Mouse (Mus musculus) forebrain, embryonic 11.5 days (tissue): ENCODE measurements at regions not wholly inside any gene's neighbourhood (a gene's known extent, or its start where the extent isn't known, plus 50 kb on each side); places are given as distances from the start of the nearest gene placed in this dataset.

Experiments
- ATAC-seq: fragments of 200-750 bp; cut with Nextera tagmentation; replicated peaks from 2 replicates; pipeline ENCODE4 v1.8.0; 2017; ENCODE audit warnings: moderate TSS enrichment; ENCODE audit not compliant: low FRiP score
- DNase-seq: peaks from one replicate; pipeline ENCODE4 v3.0.0-alpha.2; 2017; ENCODE audit warnings: low spot score
- H3K27ac ChIP-seq: fragments of 300-500 bp; sonication (generic); 2 replicates; pipeline ENCODE4 v1.5.1; 2014; ENCODE audit warnings: low read depth, low read length
- H3K27me3 ChIP-seq: fragments of 300-500 bp; sonication (generic); 2 replicates; pipeline ENCODE4 v1.6.1; 2014; ENCODE audit warnings: mild to moderate bottlenecking, low read length, mixed read lengths; ENCODE audit not compliant: control insufficient read depth, insufficient read depth
- H3K36me3 ChIP-seq: fragments of 300-500 bp; sonication (generic); 2 replicates; pipeline ENCODE4 v1.6.1; 2014; ENCODE audit warnings: mild to moderate bottlenecking, low read length, moderate library complexity, mixed read lengths; ENCODE audit not compliant: control insufficient read depth, insufficient read depth
- H3K4me1 ChIP-seq: fragments of 300-500 bp; sonication (generic); replicated peaks from 2 replicates; pipeline ENCODE4 v1.6.1; 2014; ENCODE audit warnings: low read length, mixed read lengths; ENCODE audit not compliant: control insufficient read depth, insufficient read depth
- H3K4me2 ChIP-seq: fragments of 300-500 bp; sonication (generic); 2 replicates; pipeline ENCODE4 v1.6.1; 2014; ENCODE audit warnings: low read depth, mild to moderate bottlenecking, low read length, moderate library complexity, mixed read lengths; ENCODE audit not compliant: severe bottlenecking
- H3K4me3 ChIP-seq: fragments of 300-500 bp; sonication (generic); 2 replicates; pipeline ENCODE4 v1.5.1; 2014; ENCODE audit warnings: low read depth, low read length
- H3K9ac ChIP-seq: fragments of 300-500 bp; sonication (generic); 2 replicates; pipeline ENCODE4 v1.6.1; 2014; ENCODE audit warnings: low read length
- H3K9me3 ChIP-seq: fragments of 300-500 bp; sonication (generic); 2 replicates; pipeline ENCODE4 v1.6.1; 2016; ENCODE audit warnings: low read length, mixed read lengths; ENCODE audit not compliant: control insufficient read depth
- WGBS: fragments of 180-500 bp; shearing (Covaris S2); extraction: QIAGEN DNeasy Blood & Tissue Kit; methylation state at CpG from one replicate; pipeline ENCODE4 v1.1.7; 2014; 5-methylcytosine and 5-hydroxymethylcytosine counted together

- no peak overlapping the region for H3K4me3 ChIP-seq
- H3K4me1 ChIP-seq, result no peaks in the 10 kb centered on the region
- ATAC-seq (no peak), DNase-seq (no peak)
- H3K27ac ChIP-seq, result no peak overlapping the region
- H3K4me2 ChIP-seq, result no peak overlapping the region
- no peak overlapping the region for H3K9ac ChIP-seq
- H3K36me3 ChIP-seq, result no peaks in the 10 kb centered on the region
- H3K27me3 ChIP-seq, result no peaks in the 10 kb centered on the region
- WGBS, result 78% methylated on average over 4 of the region's 4 CpGs
- H3K9me3 ChIP-seq, result no peaks in the 10 kb centered on the region
Measured at GRCm38 (mm10) chr10:51328772-51329171, 151.6 kb upstream of the Gm49339 start.

DNA sequence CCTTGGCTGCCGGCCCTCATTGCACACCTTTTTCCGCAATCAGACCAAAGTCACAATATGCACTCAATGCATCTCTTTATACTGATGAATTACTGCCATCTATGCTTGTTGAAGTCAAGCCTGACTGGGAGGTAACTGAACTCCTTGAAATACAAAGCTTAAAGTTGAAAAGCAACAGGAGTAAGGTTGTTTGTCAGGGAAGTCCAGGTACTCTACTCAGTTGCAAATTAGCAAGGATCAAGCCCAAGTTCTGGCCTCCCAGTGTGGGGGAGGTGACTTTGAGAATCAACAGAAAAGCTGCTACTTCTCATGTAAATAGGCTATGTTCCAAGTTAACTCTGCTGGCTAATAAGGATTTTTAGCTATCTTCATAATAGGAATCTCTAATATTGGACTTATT, 151.0 kb upstream of the Gm49339 start:
- ATAC-seq (no peak), DNase-seq (no peak)
- Histone ChIP-seq H3K36me3 (no peaks in the 10 kb centered on the region), H3K27me3 (no peaks in the 10 kb centered on the region), H3K4me2 (no peak overlapping the region), H3K27ac (no peak overlapping the region), H3K4me3 (no peak overlapping the region), H3K9ac (no peak overlapping the region), H3K4me1 (no peaks in the 10 kb centered on the region), H3K9me3 (no peaks in the 10 kb centered on the region)
- WGBS, result 81% methylated on average over 2 of the region's 2 CpGs
